Comparison of ENCODE assay signal across 14 mouse cellular contexts in the genomic region with DNA sequence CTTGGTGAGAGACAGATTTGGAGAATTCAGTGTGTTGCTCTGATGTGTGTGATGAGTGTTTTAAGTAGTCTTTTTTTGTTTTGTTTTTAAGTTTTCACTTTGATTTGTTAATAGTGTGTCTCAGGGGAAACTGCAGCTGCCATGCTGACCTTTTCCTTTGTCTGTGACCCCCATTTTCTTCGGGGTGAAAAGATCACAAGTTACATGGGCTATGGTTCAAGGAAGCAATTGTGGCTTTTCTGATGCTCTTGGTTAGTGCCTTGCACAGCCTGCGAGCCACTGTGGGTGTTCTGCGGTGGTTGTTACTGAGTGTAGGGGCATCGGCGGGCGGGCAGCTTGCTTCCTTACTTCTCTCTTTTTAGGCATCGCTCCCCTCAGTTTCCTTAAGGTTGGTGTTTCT. TPM values are rescaled to one million over a fixed set of nuclear protein-coding genes. Genes with fewer than 3 reads are reported as not detected.
DNase-seq lines count a peak whose midpoint lies in the region; ATAC-seq and TF ChIP-seq lines count a peak whose summit lies in the region.
"Had no signal": no experiment of that assay in that cellular context is flagged by ENCODE, and none has a peak within 500 bp of the region (broad histone marks: within the 10 kb centered on the region; RNA-seq: fewer than 3 reads in every experiment).

No protein-coding gene starts in this region.

- H3K9ac ChIP-seq in forebrain, embryonic 14.5 days (ENCODE audit: low read length) = no peak overlapping the region
- no peak overlapping the region for H3K9ac ChIP-seq in intestine, embryonic 15.5 days
- no peak overlapping the region for H3K9ac ChIP-seq in intestine, postnatal 0 days (ENCODE audit: low read depth, low read length)
- H3K9ac ChIP-seq in midbrain, embryonic 11.5 days (ENCODE audit: low read length) = no peak overlapping the region
- H3K9ac ChIP-seq: liver, embryonic 15.5 days had no signal

- DNase-seq in forebrain, embryonic 14.5 days (ENCODE audit: low spot score) = no peak
- no peak for DNase-seq in forebrain, embryonic 10.5 days (ENCODE audit: extremely low spot score, low spot score)
- DNase-seq in embryo, embryonic 11 days = peak; percentile 46
- peak; percentile 86 for DNase-seq in midbrain, embryonic 11.5 days (ENCODE audit: low spot score, missing footprints)
- no peak for DNase-seq in adrenal gland, postnatal 25 days
- DNase-seq: cerebellum, adult 11 months; gastrocnemius, postnatal 10 days; kidney, postnatal 25 days; thymus, postnatal 4 days had no signal

- no peaks in the 10 kb centered on the region for H3K27me3 ChIP-seq in forebrain, embryonic 14.5 days (replicated peaks; ENCODE audit: control insufficient read depth, insufficient read depth, low read length)
- no peaks in the 10 kb centered on the region for H3K27me3 ChIP-seq in forebrain, embryonic 10.5 days (ENCODE audit: poor library complexity, severe bottlenecking)
- H3K27me3 ChIP-seq in intestine, embryonic 15.5 days (replicated peaks) = no peaks in the 10 kb centered on the region
- no peaks in the 10 kb centered on the region for H3K27me3 ChIP-seq in intestine, postnatal 0 days (replicated peaks; ENCODE audit: control insufficient read depth, insufficient read depth, low read length)
- no peaks in the 10 kb centered on the region for H3K27me3 ChIP-seq in midbrain, embryonic 11.5 days (ENCODE audit: control insufficient read depth, insufficient read depth, low read length)
- H3K27me3 ChIP-seq: liver, embryonic 15.5 days had no signal

- no peaks in the 10 kb centered on the region for H3K36me3 ChIP-seq in forebrain, embryonic 14.5 days (ENCODE audit: control insufficient read depth, insufficient read depth, low read length)
- H3K36me3 ChIP-seq in forebrain, embryonic 10.5 days (replicated peaks) = peaks cover 15% of the 10 kb centered on the region; the same call in 1 of the 2 replicates
- no peaks in the 10 kb centered on the region for H3K36me3 ChIP-seq in intestine, embryonic 15.5 days
- H3K36me3 ChIP-seq in intestine, postnatal 0 days (ENCODE audit: control insufficient read depth, insufficient read depth) = no peaks in the 10 kb centered on the region
- no peaks in the 10 kb centered on the region for H3K36me3 ChIP-seq in midbrain, embryonic 11.5 days (ENCODE audit: control insufficient read depth, insufficient read depth, low read length)
- H3K36me3 ChIP-seq: liver, embryonic 15.5 days had no signal

- TF ChIP-seq CTCF in intestine, postnatal 0 days (IDR thresholded peaks at IDR 0.05; ENCODE audit: low read depth) = no peak

- no peak overlapping the region for H3K4me3 ChIP-seq in forebrain, embryonic 14.5 days (ENCODE audit: low read depth, low read length)
- no peak overlapping the region for H3K4me3 ChIP-seq in forebrain, embryonic 10.5 days
- H3K4me3 ChIP-seq in intestine, embryonic 15.5 days (replicated peaks) = no peak overlapping the region
- no peak overlapping the region for H3K4me3 ChIP-seq in intestine, postnatal 0 days (ENCODE audit: low read depth, low read length)
- H3K4me3 ChIP-seq in midbrain, embryonic 11.5 days (ENCODE audit: low read depth, low read length) = no peak overlapping the region
- H3K4me3 ChIP-seq: liver, embryonic 15.5 days had no signal

- H3K9me3 ChIP-seq in forebrain, embryonic 14.5 days (replicated peaks; ENCODE audit: control insufficient read depth, low read length) = no peaks in the 10 kb centered on the region
- H3K9me3 ChIP-seq in forebrain, embryonic 10.5 days = no peaks in the 10 kb centered on the region
- no peaks in the 10 kb centered on the region for H3K9me3 ChIP-seq in intestine, embryonic 15.5 days
- no peaks in the 10 kb centered on the region for H3K9me3 ChIP-seq in intestine, postnatal 0 days (ENCODE audit: control insufficient read depth)
- H3K9me3 ChIP-seq in midbrain, embryonic 11.5 days (ENCODE audit: control insufficient read depth, low read length) = no peaks in the 10 kb centered on the region
- H3K9me3 ChIP-seq: liver, embryonic 15.5 days had no signal

- H3K4me2 ChIP-seq in forebrain, embryonic 14.5 days (ENCODE audit: low read length) = peak overlapping the region; percentile 14; the same call in 1 of the 2 replicates
- H3K4me2 ChIP-seq in intestine, embryonic 15.5 days (replicated peaks) = peak overlapping the region; percentile 27
- no peak overlapping the region for H3K4me2 ChIP-seq in intestine, postnatal 0 days (replicated peaks; ENCODE audit: low read depth)
- H3K4me2 ChIP-seq in midbrain, embryonic 11.5 days = no peak overlapping the region; the same call in 1 of the 2 replicates
- H3K4me2 ChIP-seq: liver, embryonic 15.5 days had no signal

- peak overlapping the region; percentile 68; the same call in 1 of the 2 replicates for H3K27ac ChIP-seq in forebrain, embryonic 14.5 days (ENCODE audit: low read depth, low read length)
- H3K27ac ChIP-seq in forebrain, embryonic 10.5 days = no peak overlapping the region
- H3K27ac ChIP-seq in intestine, embryonic 15.5 days = 0 out of 2 replicates have a peak overlapping the region, but pooled peaks have one; percentile 41
- H3K27ac ChIP-seq in intestine, postnatal 0 days (ENCODE audit: low read depth, low read length) = no peak overlapping the region
- no peak overlapping the region for H3K27ac ChIP-seq in midbrain, embryonic 11.5 days (ENCODE audit: low read depth, low read length)
- H3K27ac ChIP-seq: liver, embryonic 15.5 days had no signal

- peaks cover 15% of the 10 kb centered on the region for H3K4me1 ChIP-seq in forebrain, embryonic 14.5 days (ENCODE audit: control insufficient read depth, insufficient read depth, low read length)
- peaks cover 19% of the 10 kb centered on the region for H3K4me1 ChIP-seq in forebrain, embryonic 10.5 days
- peaks cover 12% of the 10 kb centered on the region for H3K4me1 ChIP-seq in intestine, embryonic 15.5 days (replicated peaks)
- H3K4me1 ChIP-seq in intestine, postnatal 0 days (replicated peaks; ENCODE audit: control insufficient read depth, insufficient read depth, low read length) = no peaks in the 10 kb centered on the region
- peaks cover 14% of the 10 kb centered on the region for H3K4me1 ChIP-seq in midbrain, embryonic 11.5 days (ENCODE audit: control insufficient read depth, insufficient read depth, low read length)

- ATAC-seq in forebrain, embryonic 14.5 days = 0 out of 2 replicates have a peak, but pooled peaks have one; percentile 10
- ATAC-seq in intestine, embryonic 15.5 days = no peak
- ATAC-seq in intestine, postnatal 0 days = no peak
- ATAC-seq in midbrain, embryonic 11.5 days (ENCODE audit: low FRiP score) = no peak
- ATAC-seq in megakaryocyte progenitor cell, adult 5-6 weeks (replicated peaks; ENCODE audit: poor library complexity) = no peak
- ATAC-seq: inflammation-experienced regulatory T-cells, adult 6 months had no signal

- 35% methylated on average over 7 of the region's 7 CpGs for WGBS in forebrain, embryonic 14.5 days
- WGBS in forebrain, embryonic 10.5 days = 20% methylated on average over 7 of the region's 7 CpGs
- WGBS in intestine, embryonic 15.5 days = 55% methylated on average over 7 of the region's 7 CpGs
- 73% methylated on average over 7 of the region's 7 CpGs for WGBS in intestine, postnatal 0 days
- 15% methylated on average over 7 of the region's 7 CpGs for WGBS in midbrain, embryonic 11.5 days

RNA-seq across cellular contexts. Expression of a gene that starts 54.4 kb away (rescaled TPM):
- polyA plus RNA-seq in forebrain, embryonic 14.5 days (2014; fragmentation: Nextera tagmentation; extraction: Ambion mirVana) = 7.9 and 9.2 TPM in 2 replicates
- polyA plus RNA-seq in forebrain, embryonic 10.5 days (2016; fragmentation: Nextera tagmentation; extraction: Ambion mirVana) = 25.6 and 26.0 TPM in 2 replicates
- 26.4 and 29.5 TPM in 2 replicates for polyA plus RNA-seq in intestine, embryonic 15.5 days (2015; fragmentation: Nextera tagmentation; extraction: Ambion mirVana)
- polyA plus RNA-seq in intestine, postnatal 0 days (2015; fragmentation: Nextera tagmentation; extraction: Ambion mirVana) = 8.7 and 9.7 TPM in 2 replicates
- polyA plus RNA-seq in midbrain, embryonic 11.5 days (2014; fragmentation: Nextera tagmentation; extraction: Ambion mirVana) = 17.6 and 18.3 TPM in 2 replicates
- 182 and 201 TPM in 2 replicates for total RNA-seq in adrenal gland, postnatal 25 days (2021)
- 12.1 and 16.7 TPM in 2 replicates for total RNA-seq in megakaryocyte progenitor cell, adult 5-6 weeks (2015)
- total RNA-seq in megakaryocyte progenitor cell, adult 5-6 weeks (2017) = 11.1 and 13.5 TPM in 2 replicates

Comparison
In these comparisons a context has a peak if more than half of its experiments do, and no peak if none do; other contexts are left out.
1. H3K27ac ChIP-seq: peak in forebrain, embryonic 14.5 days (single experiment) and intestine, embryonic 15.5 days (single experiment); none in forebrain, embryonic 10.5 days (single experiment), intestine, postnatal 0 days (single experiment) and midbrain, embryonic 11.5 days (single experiment).
2. H3K4me2 ChIP-seq: peak in forebrain, embryonic 14.5 days (single experiment) and intestine, embryonic 15.5 days (single experiment); none in intestine, postnatal 0 days (single experiment) and midbrain, embryonic 11.5 days (single experiment).
3. DNase-seq: peak in embryo, embryonic 11 days (single experiment) and midbrain, embryonic 11.5 days (single experiment); none in forebrain, embryonic 14.5 days (single experiment), forebrain, embryonic 10.5 days (single experiment) and adrenal gland, postnatal 25 days (single experiment).